Mouse (Mus musculus) MEL (cell line): ENCODE results near the gene Rnf213. TPM values are rescaled to one million over a fixed set of nuclear protein-coding genes. Genes with fewer than 3 reads are reported as not detected.

Experiments used
- DNase-seq: peaks from one replicate; pipeline ENCODE4 v3.0.0; 2011; ENCODE audit warnings: low read depth, low spot score
- H3K27ac ChIP-seq: 2 replicates; pipeline ENCODE4 v1.5.1; 2012; ENCODE audit warnings: low read depth, mild to moderate bottlenecking, control low read depth, low read length, moderate library complexity; ENCODE audit not compliant: control insufficient read depth
- H3K27me3 ChIP-seq, 2 experiments: fragments of 150-350 bp in 1 of 2; sonication (generic) in 1 of 2; 2 replicates each; pipeline ENCODE4 v1.6.1; 2012; ENCODE audit warnings: low read length in 2 of 2, mild to moderate bottlenecking in 2 of 2, improper control_type of control experiment in 1 of 2, moderate library complexity in 1 of 2; ENCODE audit not compliant: insufficient read depth in 2 of 2, control insufficient read depth in 1 of 2
- H3K36me3 ChIP-seq, 2 experiments: 2 replicates each; pipeline ENCODE4 v1.6.1; 2012 to 2014; ENCODE audit warnings: low read length in 2 of 2, improper control_type of control experiment in 1 of 2, inconsistent platforms in 1 of 2, mild to moderate bottlenecking in 1 of 2; ENCODE audit not compliant: insufficient read depth in 2 of 2, control insufficient read depth in 1 of 2
- H3K4me1 ChIP-seq, 2 experiments: fragments of 150-350 bp in 1 of 2; sonication (generic) in 1 of 2; 2 replicates each; pipeline ENCODE4 v1.6.1; 2012; ENCODE audit warnings: low read length in 2 of 2, improper control_type of control experiment in 1 of 2, mild to moderate bottlenecking in 1 of 2; ENCODE audit not compliant: insufficient read depth in 2 of 2, control insufficient read depth in 1 of 2
- H3K4me3 ChIP-seq, 2 experiments: fragments of 150-350 bp in 1 of 2; sonication (generic) in 1 of 2; 2 replicates each; pipeline ENCODE4 v1.5.1; 2012; ENCODE audit warnings: low read depth in 2 of 2, low read length in 2 of 2, mild to moderate bottlenecking in 2 of 2, moderate library complexity in 2 of 2, control low read depth in 1 of 2, improper control_type of control experiment in 1 of 2; ENCODE audit not compliant: control insufficient read depth in 1 of 2, insufficient read depth in 1 of 2
- H3K79me2 ChIP-seq: 2 replicates; pipeline ENCODE4 v1.6.1; 2012; ENCODE audit warnings: mild to moderate bottlenecking, low read length, moderate library complexity; ENCODE audit not compliant: control insufficient read depth, poor library complexity, insufficient read depth
- H3K9ac ChIP-seq: 2 replicates; pipeline ENCODE4 v1.6.1; 2012; ENCODE audit warnings: low read depth, mild to moderate bottlenecking, control low read depth, low read length, moderate library complexity; ENCODE audit not compliant: control insufficient read depth, poor library complexity, severe bottlenecking
- H3K9me3 ChIP-seq: fragments of 150-350 bp; sonication (generic); replicated peaks from 2 replicates; pipeline ENCODE4 v1.6.1; 2012; ENCODE audit warnings: mild to moderate bottlenecking, low read length, improper control_type of control experiment, moderate library complexity; ENCODE audit not compliant: insufficient read depth
- BHLHE40 ChIP-seq: IDR thresholded peaks from 2 replicates; pipeline ENCODE4 v1.6.1; 2012; ENCODE audit warnings: low read depth, mild to moderate bottlenecking, inconsistent platforms, low read length, improper control_type of control experiment, borderline replicate concordance
- CHD2 ChIP-seq: IDR thresholded peaks from 2 replicates; pipeline ENCODE4 v1.6.1; 2011; ENCODE audit warnings: low read length, improper control_type of control experiment
- EP300 ChIP-seq, 2 experiments: IDR thresholded peaks; 2 replicates each; pipeline ENCODE4 v1.6.1; 2011; ENCODE audit warnings: improper control_type of control experiment in 2 of 2, low read length in 2 of 2, low read depth in 1 of 2, mild to moderate bottlenecking in 1 of 2
- GATA1 ChIP-seq: IDR thresholded peaks from 2 replicates; pipeline ENCODE4 v1.6.1; 2011; ENCODE audit warnings: low read depth, low read length, improper control_type of control experiment
- MEF2A ChIP-seq: IDR thresholded peaks from 2 replicates; pipeline ENCODE4 v1.6.1; 2014; ENCODE audit warnings: low read depth, mild to moderate bottlenecking, inconsistent platforms, low read length, improper control_type of control experiment; ENCODE audit not compliant: poor library complexity, insufficient replicate concordance, severe bottlenecking; ENCODE audit errors: extremely low read depth
- MXI1 ChIP-seq: IDR thresholded peaks from 2 replicates; pipeline ENCODE4 v1.6.1; 2011; ENCODE audit warnings: mild to moderate bottlenecking, low read depth, low read length, improper control_type of control experiment
- MYC ChIP-seq: IDR thresholded peaks from 2 replicates; pipeline ENCODE4 v1.6.1; 2011; ENCODE audit warnings: low read depth, mild to moderate bottlenecking, low read length, improper control_type of control experiment, moderate library complexity
- NELFE ChIP-seq: IDR thresholded peaks from 2 replicates; pipeline ENCODE4 v1.6.1; 2011; ENCODE audit warnings: low read depth, low read length, improper control_type of control experiment
- NRF1 ChIP-seq: IDR thresholded peaks from 2 replicates; pipeline ENCODE4 v1.6.1; 2014; ENCODE audit warnings: low read depth, mild to moderate bottlenecking, inconsistent platforms, low read length, improper control_type of control experiment, moderate library complexity; ENCODE audit not compliant: poor library complexity, insufficient read depth, severe bottlenecking
- POLR2AphosphoS2 ChIP-seq: IDR thresholded peaks from 2 replicates; pipeline ENCODE4 v1.6.1; 2011; ENCODE audit warnings: low read length, improper control_type of control experiment
- SIN3A ChIP-seq: IDR thresholded peaks from 2 replicates; pipeline ENCODE4 v1.6.1; 2012; ENCODE audit warnings: low read length, improper control_type of control experiment, inconsistent platforms
- TAL1 ChIP-seq: IDR thresholded peaks from 2 replicates; pipeline ENCODE4 v1.6.1; 2012; ENCODE audit warnings: mild to moderate bottlenecking, inconsistent platforms, low read length, moderate library complexity, mixed read lengths
- ZKSCAN1 ChIP-seq: IDR thresholded peaks from 2 replicates; pipeline ENCODE4 v1.6.1; 2012; ENCODE audit warnings: low read depth, mild to moderate bottlenecking, inconsistent platforms, low read length, improper control_type of control experiment, moderate library complexity
- polyA plus RNA-seq, 2 experiments: library from polyadenylated mRNA; stranded (reverse) in 1 of 2; unstranded in 1 of 2; fragments of >175 nt in 1 of 2; fragments of >200 nt in 1 of 2; gene quantifications; 2 replicates each; pipeline versions ENCODE4 v1.2.1 to v1.2.4; 2012; ENCODE audit warnings: low replicate concordance in 2 of 2, low read depth in 1 of 2; ENCODE audit not compliant: insufficient read length in 2 of 2, insufficient read depth in 1 of 2, missing spikeins in 1 of 2
- total RNA-seq: library from RNA; depleted of rRNA; stranded (reverse); fragments of 300-350 nt; gene quantifications from 2 replicates; pipeline ENCODE4 v1.2.3, GENCODE M21; 2012

Gene Rnf213
- total and polyA plus RNA-seq, 3 experiments, result 10.7 to 11.6 TPM; not detected in 1

DNA sequence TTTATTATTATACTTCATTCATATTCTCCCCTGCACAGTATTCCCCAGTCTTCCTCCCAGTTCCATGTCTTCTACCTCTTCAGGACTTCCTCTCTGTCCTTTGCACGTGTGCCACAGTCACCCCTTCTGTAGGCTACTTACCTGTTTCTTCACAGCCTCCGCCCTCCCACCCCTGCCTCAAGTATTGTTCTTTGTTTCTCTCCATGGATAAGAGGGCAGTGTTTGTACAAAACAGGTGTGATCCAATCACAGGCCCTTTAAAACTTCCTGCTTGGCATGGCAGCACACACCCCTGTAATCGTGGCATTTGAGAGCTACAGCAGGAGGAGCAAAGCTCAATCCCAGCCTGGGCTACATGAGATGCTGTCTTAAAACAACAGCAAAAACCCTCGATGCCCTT, 100.6 kb downstream of the Rnf213 start:
- Histone ChIP-seq H3K27me3 (no peaks in the 10 kb centered on the region), H3K9me3 (no peaks in the 10 kb centered on the region), H3K27ac (no peak overlapping the region), H3K9ac (no peak overlapping the region), H3K4me3 (no peak overlapping the region), H3K36me3 (peaks cover 0 to 9% of the 10 kb centered on the region in 2 experiments; a peak in 2 of 4 replicates), H3K4me1 (peaks cover 5 to 11% of the 10 kb centered on the region in 2 experiments; a peak in 3 of 4 replicates), H3K79me2 (peaks cover 12% of the 10 kb centered on the region)
- no peak for DNase-seq
- no peak for TF ChIP-seq MEF2A
- TF ChIP-seq BHLHE40, result no peak
- TF ChIP-seq POLR2AphosphoS2, result no peak
- TF ChIP-seq NELFE, result no peak
- no peak for TF ChIP-seq MYC
- no peak for TF ChIP-seq SIN3A

DNA sequence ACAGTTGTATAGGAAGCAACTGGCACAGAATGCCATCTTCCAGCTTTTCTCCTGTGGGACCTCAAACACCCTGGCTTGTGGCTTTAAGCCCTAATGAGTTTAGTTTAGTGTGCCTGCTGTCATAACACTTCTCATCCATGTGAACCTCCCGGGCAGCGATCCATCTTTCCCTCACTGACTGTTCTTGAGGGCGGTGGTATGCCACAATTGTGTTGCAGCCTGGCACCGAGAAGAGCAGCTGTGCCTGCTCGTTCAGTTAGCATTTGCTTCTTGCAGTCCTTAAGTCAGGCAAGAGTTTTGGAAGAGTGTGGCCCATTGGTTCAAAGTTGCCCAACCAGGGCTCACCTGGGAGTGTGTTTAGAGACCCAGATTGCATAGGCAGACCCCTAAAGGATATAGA, 103.2 kb downstream of the Rnf213 start:
- Histone ChIP-seq H3K36me3 (peaks cover 0 to 4% of the 10 kb centered on the region in 2 experiments; a peak in 2 of 4 replicates), H3K4me3 (no peak overlapping the region)

DNA sequence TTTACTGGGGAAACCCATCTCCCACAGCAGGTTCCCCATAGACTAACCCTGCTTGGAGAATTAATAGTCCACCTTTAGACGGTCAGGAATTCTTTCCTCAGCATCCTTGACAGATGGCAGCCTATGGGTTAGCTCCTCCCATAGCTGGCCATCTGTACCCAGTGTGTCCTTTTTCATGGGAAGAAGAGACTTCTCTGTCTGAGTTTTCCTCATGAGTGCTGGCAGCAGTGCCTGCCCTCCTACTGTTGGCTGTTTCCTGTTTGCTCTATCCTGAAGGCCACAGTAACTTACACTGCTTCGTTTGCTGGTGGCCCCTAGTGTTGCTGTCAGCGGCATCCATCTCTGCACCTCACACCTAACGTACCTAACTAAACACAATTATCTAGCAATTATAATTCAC, 104.6 kb downstream of the Rnf213 start:
- H3K4me1 ChIP-seq, result no peaks in the 10 kb centered on the region
- H3K4me3 ChIP-seq, result no peak overlapping the region
- TF ChIP-seq MXI1 (no peak), GATA1 (no peak), BHLHE40 (no peak), EP300 (IDR thresholded peaks at IDR 0.05; ENCODE audit: low read depth in 1 of 2, low read length in 2 of 2) (no peak), CHD2 (no peak)
- no peaks in the 10 kb centered on the region; the same call in 1 of the 2 replicates for H3K79me2 ChIP-seq
- H3K27ac ChIP-seq, result no peak overlapping the region
- H3K36me3 ChIP-seq, result no peaks in the 10 kb centered on the region
- H3K9ac ChIP-seq, result no peak overlapping the region
- DNase-seq, result no peak
- no peaks in the 10 kb centered on the region for H3K9me3 ChIP-seq
- H3K27me3 ChIP-seq, result no peaks in the 10 kb centered on the region

More for the DNA sequence above, 103.2 kb downstream of the Rnf213 start:
- no peak for DNase-seq
- no peak for TF ChIP-seq TAL1
- TF ChIP-seq NRF1, result no peak
- TF ChIP-seq POLR2AphosphoS2, result 0 out of 2 replicates have a peak, but pooled peaks have one; percentile 28
- TF ChIP-seq ZKSCAN1, result no peak
- H3K27me3 ChIP-seq, result no peaks in the 10 kb centered on the region
- no peaks in the 10 kb centered on the region for H3K9me3 ChIP-seq
- H3K27ac ChIP-seq, result no peak overlapping the region
- H3K9ac ChIP-seq, result no peak overlapping the region
- H3K79me2 ChIP-seq, result peaks cover 9% of the 10 kb centered on the region
- H3K4me1 ChIP-seq, result peaks cover 0 to 5% of the 10 kb centered on the region in 2 experiments; a peak in 3 of 4 replicates
